Mouse (Mus musculus) MEL (cell line): Measurements from ENCODE around the gene Creg1. TPM values are rescaled to one million over a fixed set of nuclear protein-coding genes. Genes with fewer than 3 reads are reported as not detected.

Experiments used
- DNase-seq: peaks from one replicate; pipeline ENCODE4 v3.0.0; 2011; ENCODE audit warnings: low read depth, low spot score
- H3K27ac ChIP-seq: 2 replicates; pipeline ENCODE4 v1.5.1; 2012; ENCODE audit warnings: low read depth, mild to moderate bottlenecking, control low read depth, low read length, moderate library complexity; ENCODE audit not compliant: control insufficient read depth
- H3K27me3 ChIP-seq, 2 experiments: fragments of 150-350 bp in 1 of 2; sonication (generic) in 1 of 2; 2 replicates each; pipeline ENCODE4 v1.6.1; 2012; ENCODE audit warnings: low read length in 2 of 2, mild to moderate bottlenecking in 2 of 2, improper control_type of control experiment in 1 of 2, moderate library complexity in 1 of 2; ENCODE audit not compliant: insufficient read depth in 2 of 2, control insufficient read depth in 1 of 2
- H3K36me3 ChIP-seq, 2 experiments: 2 replicates each; pipeline ENCODE4 v1.6.1; 2012 to 2014; ENCODE audit warnings: low read length in 2 of 2, improper control_type of control experiment in 1 of 2, inconsistent platforms in 1 of 2, mild to moderate bottlenecking in 1 of 2; ENCODE audit not compliant: insufficient read depth in 2 of 2, control insufficient read depth in 1 of 2
- H3K4me1 ChIP-seq, 2 experiments: fragments of 150-350 bp in 1 of 2; sonication (generic) in 1 of 2; 2 replicates each; pipeline ENCODE4 v1.6.1; 2012; ENCODE audit warnings: low read length in 2 of 2, improper control_type of control experiment in 1 of 2, mild to moderate bottlenecking in 1 of 2; ENCODE audit not compliant: insufficient read depth in 2 of 2, control insufficient read depth in 1 of 2
- H3K4me3 ChIP-seq, 2 experiments: fragments of 150-350 bp in 1 of 2; sonication (generic) in 1 of 2; 2 replicates each; pipeline ENCODE4 v1.5.1; 2012; ENCODE audit warnings: low read depth in 2 of 2, low read length in 2 of 2, mild to moderate bottlenecking in 2 of 2, moderate library complexity in 2 of 2, control low read depth in 1 of 2, improper control_type of control experiment in 1 of 2; ENCODE audit not compliant: control insufficient read depth in 1 of 2, insufficient read depth in 1 of 2
- H3K79me2 ChIP-seq: 2 replicates; pipeline ENCODE4 v1.6.1; 2012; ENCODE audit warnings: mild to moderate bottlenecking, low read length, moderate library complexity; ENCODE audit not compliant: control insufficient read depth, poor library complexity, insufficient read depth
- H3K9ac ChIP-seq: 2 replicates; pipeline ENCODE4 v1.6.1; 2012; ENCODE audit warnings: low read depth, mild to moderate bottlenecking, control low read depth, low read length, moderate library complexity; ENCODE audit not compliant: control insufficient read depth, poor library complexity, severe bottlenecking
- H3K9me3 ChIP-seq: fragments of 150-350 bp; sonication (generic); replicated peaks from 2 replicates; pipeline ENCODE4 v1.6.1; 2012; ENCODE audit warnings: mild to moderate bottlenecking, low read length, improper control_type of control experiment, moderate library complexity; ENCODE audit not compliant: insufficient read depth
- CTCF ChIP-seq, 3 experiments: IDR thresholded peaks in 2 of 3; conservative IDR thresholded peaks in 1 of 3; 2 replicates each; pipeline ENCODE4 v1.5.1; 2011 to 2012; ENCODE audit warnings: low read length in 3 of 3, low read depth in 2 of 3, mild to moderate bottlenecking in 2 of 3, improper control_type of control experiment in 1 of 3, inconsistent platforms in 1 of 3, mixed read lengths in 1 of 3, moderate library complexity in 1 of 3; ENCODE audit not compliant: control insufficient read depth in 1 of 3, insufficient read depth in 1 of 3, poor library complexity in 1 of 3, severe bottlenecking in 1 of 3
- E2F4 ChIP-seq: IDR thresholded peaks from 2 replicates; pipeline ENCODE4 v1.6.1; 2011; ENCODE audit warnings: low read depth, low read length, improper control_type of control experiment, borderline replicate concordance
- ELF1 ChIP-seq: IDR thresholded peaks from 2 replicates; pipeline ENCODE4 v1.6.1; 2014; ENCODE audit warnings: low read depth, mild to moderate bottlenecking, inconsistent platforms, low read length, improper control_type of control experiment, moderate library complexity
- EP300 ChIP-seq, 2 experiments: IDR thresholded peaks; 2 replicates each; pipeline ENCODE4 v1.6.1; 2011; ENCODE audit warnings: improper control_type of control experiment in 2 of 2, low read length in 2 of 2, low read depth in 1 of 2, mild to moderate bottlenecking in 1 of 2
- ETS1 ChIP-seq: IDR thresholded peaks from 2 replicates; pipeline ENCODE4 v1.6.1; 2012; ENCODE audit warnings: low read depth, mild to moderate bottlenecking, inconsistent platforms, low read length, improper control_type of control experiment, moderate library complexity
- GABPA ChIP-seq: IDR thresholded peaks from 2 replicates; pipeline ENCODE4 v1.6.1; 2012; ENCODE audit warnings: low read depth, mild to moderate bottlenecking, inconsistent platforms, low read length, improper control_type of control experiment, moderate library complexity
- GATA1 ChIP-seq: IDR thresholded peaks from 2 replicates; pipeline ENCODE4 v1.6.1; 2011; ENCODE audit warnings: low read depth, low read length, improper control_type of control experiment
- HCFC1 ChIP-seq: IDR thresholded peaks from 2 replicates; pipeline ENCODE4 v1.6.1; 2012; ENCODE audit warnings: low read depth, mild to moderate bottlenecking, inconsistent platforms, low read length, improper control_type of control experiment, moderate library complexity
- JUND ChIP-seq: IDR thresholded peaks from 2 replicates; pipeline ENCODE4 v1.6.1; 2011; ENCODE audit warnings: low read depth, mild to moderate bottlenecking, improper control_type of control experiment, low read length
- MAFK ChIP-seq: IDR thresholded peaks from 2 replicates; pipeline ENCODE4 v1.6.1; 2011; ENCODE audit warnings: low read depth, mild to moderate bottlenecking, low read length, improper control_type of control experiment, borderline replicate concordance
- MAZ ChIP-seq: IDR thresholded peaks from 2 replicates; pipeline ENCODE4 v1.6.1; 2012; ENCODE audit warnings: low read depth, mild to moderate bottlenecking, inconsistent platforms, low read length, improper control_type of control experiment
- MEF2A ChIP-seq: IDR thresholded peaks from 2 replicates; pipeline ENCODE4 v1.6.1; 2014; ENCODE audit warnings: low read depth, mild to moderate bottlenecking, inconsistent platforms, low read length, improper control_type of control experiment; ENCODE audit not compliant: poor library complexity, insufficient replicate concordance, severe bottlenecking; ENCODE audit errors: extremely low read depth
- MXI1 ChIP-seq: IDR thresholded peaks from 2 replicates; pipeline ENCODE4 v1.6.1; 2011; ENCODE audit warnings: mild to moderate bottlenecking, low read depth, low read length, improper control_type of control experiment
- MYB ChIP-seq: IDR thresholded peaks from 2 replicates; pipeline ENCODE4 v1.6.1; 2011; ENCODE audit warnings: mild to moderate bottlenecking, low read depth, low read length, improper control_type of control experiment
- MYC ChIP-seq: IDR thresholded peaks from 2 replicates; pipeline ENCODE4 v1.6.1; 2011; ENCODE audit warnings: low read depth, mild to moderate bottlenecking, low read length, improper control_type of control experiment, moderate library complexity
- NELFE ChIP-seq: IDR thresholded peaks from 2 replicates; pipeline ENCODE4 v1.6.1; 2011; ENCODE audit warnings: low read depth, low read length, improper control_type of control experiment
- POLR2A ChIP-seq, 2 experiments: IDR thresholded peaks; 2 replicates each; pipeline ENCODE4 v1.6.1; 2011 to 2012; ENCODE audit warnings: low read length in 2 of 2, mild to moderate bottlenecking in 2 of 2, control low read depth in 1 of 2, improper control_type of control experiment in 1 of 2, low read depth in 1 of 2, moderate library complexity in 1 of 2; ENCODE audit not compliant: control insufficient read depth in 1 of 2, insufficient read depth in 1 of 2, poor library complexity in 1 of 2
- POLR2AphosphoS5 ChIP-seq: IDR thresholded peaks from 2 replicates; pipeline ENCODE4 v1.6.1; 2012; ENCODE audit warnings: low read depth, borderline replicate concordance, mild to moderate bottlenecking, inconsistent platforms, low read length, moderate library complexity, mixed read lengths
- RAD21 ChIP-seq: IDR thresholded peaks from 2 replicates; pipeline ENCODE4 v1.6.1; 2011; ENCODE audit warnings: mild to moderate bottlenecking, low read depth, low read length, improper control_type of control experiment
- SIN3A ChIP-seq: IDR thresholded peaks from 2 replicates; pipeline ENCODE4 v1.6.1; 2012; ENCODE audit warnings: low read length, improper control_type of control experiment, inconsistent platforms
- SMC3 ChIP-seq: IDR thresholded peaks from 2 replicates; pipeline ENCODE4 v1.6.1; 2011; ENCODE audit warnings: low read depth, low read length, improper control_type of control experiment
- TAL1 ChIP-seq: IDR thresholded peaks from 2 replicates; pipeline ENCODE4 v1.6.1; 2012; ENCODE audit warnings: mild to moderate bottlenecking, inconsistent platforms, low read length, moderate library complexity, mixed read lengths
- TBP ChIP-seq: IDR thresholded peaks from 2 replicates; pipeline ENCODE4 v1.8.0; 2011; ENCODE audit warnings: low read depth, low read length, improper control_type of control experiment
- TCF12 ChIP-seq: IDR thresholded peaks from 2 replicates; pipeline ENCODE4 v1.6.1; 2014; ENCODE audit warnings: low read depth, mild to moderate bottlenecking, inconsistent platforms, low read length, improper control_type of control experiment, moderate library complexity
- UBTF ChIP-seq: IDR thresholded peaks from 2 replicates; pipeline ENCODE4 v1.6.1; 2012; ENCODE audit warnings: low read depth, mild to moderate bottlenecking, inconsistent platforms, low read length, improper control_type of control experiment, moderate library complexity, borderline replicate concordance; ENCODE audit not compliant: insufficient read depth
- USF1 ChIP-seq: IDR thresholded peaks from 2 replicates; pipeline ENCODE4 v1.6.1; 2014; ENCODE audit warnings: low read depth, mild to moderate bottlenecking, inconsistent platforms, low read length, improper control_type of control experiment, moderate library complexity
- USF2 ChIP-seq, 2 experiments: IDR thresholded peaks; 2 replicates each; pipeline ENCODE4 v1.6.1; 2011 to 2012; ENCODE audit warnings: improper control_type of control experiment in 2 of 2, low read length in 2 of 2, borderline replicate concordance in 1 of 2, inconsistent platforms in 1 of 2, low read depth in 1 of 2, mild to moderate bottlenecking in 1 of 2; ENCODE audit not compliant: insufficient read depth in 1 of 2
- ZC3H11A ChIP-seq: IDR thresholded peaks from 2 replicates; pipeline ENCODE4 v1.6.1; 2012; ENCODE audit warnings: low read depth, mild to moderate bottlenecking, inconsistent platforms, low read length, improper control_type of control experiment
- ZMIZ1 ChIP-seq: IDR thresholded peaks from 2 replicates; pipeline ENCODE4 v1.6.1; 2012; ENCODE audit warnings: low read depth, mild to moderate bottlenecking, inconsistent platforms, low read length, improper control_type of control experiment, moderate library complexity
- ZNF384 ChIP-seq: IDR thresholded peaks from 2 replicates; pipeline ENCODE4 v1.6.1; 2012; ENCODE audit warnings: low read depth, mild to moderate bottlenecking, inconsistent platforms, low read length, improper control_type of control experiment
- polyA plus RNA-seq, 2 experiments: library from polyadenylated mRNA; stranded (reverse) in 1 of 2; unstranded in 1 of 2; fragments of >175 nt in 1 of 2; fragments of >200 nt in 1 of 2; gene quantifications; 2 replicates each; pipeline versions ENCODE4 v1.2.1 to v1.2.4; 2012; ENCODE audit warnings: low replicate concordance in 2 of 2, low read depth in 1 of 2; ENCODE audit not compliant: insufficient read length in 2 of 2, insufficient read depth in 1 of 2, missing spikeins in 1 of 2
- total RNA-seq: library from RNA; depleted of rRNA; stranded (reverse); fragments of 300-350 nt; gene quantifications from 2 replicates; pipeline ENCODE4 v1.2.3, GENCODE M21; 2012

The Creg1 gene
- total and polyA plus RNA-seq, 3 experiments = 83.6 to 184 TPM; not detected in 1

GRCm38 (mm10) chr1:165770181-165770759 lies 6.7 kb downstream of the Creg1 start:
- Histone ChIP-seq H3K9ac (no peak overlapping the region), H3K27me3 (no peaks in the 10 kb centered on the region), H3K79me2 (peaks cover 23% of the 10 kb centered on the region), H3K9me3 (no peaks in the 10 kb centered on the region), H3K27ac (peak overlapping the region; percentile 61), H3K4me3 (no peak overlapping the region), H3K4me1 (peaks cover 17 to 49% of the 10 kb centered on the region in 2 experiments), H3K36me3 (peaks cover 4 to 42% of the 10 kb centered on the region in 2 experiments)
- peak; percentile 42 for DNase-seq
- TF ChIP-seq ETS1 (peak; percentile 37), GATA1 (0 out of 2 replicates have a peak, but pooled peaks have one; percentile 14), EP300 (IDR thresholded peaks at IDR 0.05; ENCODE audit: low read depth in 1 of 2, low read length in 2 of 2) (peak; percentile 31 to 65; a peak in 2 of 4 replicates), MYB (peak; percentile 63), TCF12 (no peak)

- H3K27me3 ChIP-seq = no peaks in the 10 kb centered on the region
- peaks cover 17 to 47% of the 10 kb centered on the region in 2 experiments for H3K4me1 ChIP-seq
- H3K4me3 ChIP-seq = no peak overlapping the region
- peak overlapping the region; percentile 61 for H3K27ac ChIP-seq
- no peaks in the 10 kb centered on the region for H3K9me3 ChIP-seq
- peaks cover 14% of the 10 kb centered on the region for H3K79me2 ChIP-seq
- H3K36me3 ChIP-seq = peaks cover 4 to 42% of the 10 kb centered on the region in 2 experiments
- peak; percentile 94 for DNase-seq
- no peak overlapping the region for H3K9ac ChIP-seq
- TF ChIP-seq GABPA (no peak), CTCF (IDR thresholded peaks at IDR 0.05 in 2 of 3, conservative IDR thresholded peaks at IDR 0.05 in 1 of 3; ENCODE audit: control insufficient read depth in 1 of 3, insufficient read depth in 1 of 3, low read depth in 2 of 3, low read length in 3 of 3, poor library complexity in 1 of 3, severe bottlenecking in 1 of 3) (peak; percentile 85 to 95 (median 90)), MAZ (0 out of 2 replicates have a peak, but pooled peaks have one; percentile 72), UBTF (no peak), MXI1 (peak; percentile 74), TBP (no peak), NELFE (no peak), USF1 (no peak), SMC3 (peak; percentile 57), E2F4 (no peak), TAL1 (peak; percentile 28; the same call in 1 of the 2 replicates), MAFK (no peak), MEF2A (no peak), POLR2A (IDR thresholded peaks at IDR 0.05; ENCODE audit: control insufficient read depth in 1 of 2, insufficient read depth in 1 of 2, low read depth in 1 of 2, low read length in 2 of 2, poor library complexity in 1 of 2) (0 out of 4 replicates have a peak, but pooled peaks of 1 of the 2 experiments have one; percentile 13), ZC3H11A (no peak; the same call in 1 of the 2 replicates), RAD21 (peak; percentile 21), MYC (peak; percentile 51; the same call in 1 of the 2 replicates), GATA1 (peak; percentile 62), ZMIZ1 (no peak), TCF12 (peak; percentile 54; the same call in 1 of the 2 replicates), ZNF384 (no peak), POLR2AphosphoS5 (no peak), USF2 (IDR thresholded peaks at IDR 0.05; ENCODE audit: borderline replicate concordance in 1 of 2, insufficient read depth in 1 of 2, low read depth in 1 of 2, low read length in 2 of 2) (no peak), SIN3A (peak; percentile 83), JUND (0 out of 2 replicates have a peak, but pooled peaks have one; percentile 44), ELF1 (peak; percentile 72), HCFC1 (peak; percentile 54; the same call in 1 of the 2 replicates)
These were observed 7.9 kb downstream of the Creg1 start for GRCm38 (mm10) chr1:165771491-165771897.
